Mouse (Mus musculus) retina, postnatal 1 day (tissue): ENCODE data around the gene Htra1.

Experiments
- DNase-seq: peaks from one replicate; pipeline ENCODE4 v3.0.0-alpha.2; 2012

Gene Htra1

DNA sequence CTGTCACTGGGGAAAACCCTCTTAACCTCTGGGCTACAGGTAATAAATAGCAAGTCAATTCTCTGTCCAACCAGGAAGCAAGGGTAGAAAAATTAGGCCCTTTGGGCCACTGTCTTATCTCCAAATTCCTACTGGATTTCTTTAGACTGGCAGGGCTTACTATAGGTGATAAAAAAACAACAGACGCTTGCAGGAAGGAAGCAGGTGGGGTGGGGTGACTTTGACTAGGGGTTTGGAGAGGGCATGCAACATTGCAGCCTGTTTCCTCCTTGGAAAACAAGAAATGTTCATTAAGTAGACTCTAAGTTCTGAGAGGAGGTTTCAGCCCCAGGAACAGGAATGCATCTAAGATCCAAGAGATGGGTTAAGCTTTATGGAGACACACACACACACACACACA is 88.9 kb downstream of the Htra1 start:
- no peak for DNase-seq

GRCm38 (mm10) chr7:131027557-131027956 is 91.6 kb downstream of the Htra1 start:
- DNase-seq = no peak

- no peak for DNase-seq
Observed at GRCm38 (mm10) chr7:131031755-131032154, 95.8 kb downstream of the Htra1 start, which contains the start of gene Dmbt1. Gene Dmbt1, plus strand, starts transcription at chr7:131032053.
